Mouse (Mus musculus) intestine, embryonic 16.5 days (tissue): Measurements from ENCODE around the gene Cntn2. TPM values are rescaled to one million over a fixed set of nuclear protein-coding genes. Genes with fewer than 3 reads are reported as not detected.

Experiments used
- ATAC-seq: fragments of 200-750 bp; cut with Nextera tagmentation; 2 replicates; pipeline ENCODE4 v1.8.0; 2017; ENCODE audit warnings: moderate TSS enrichment, moderate library complexity
- H3K27ac ChIP-seq: fragments of 300-500 bp; sonication (generic); 2 replicates; pipeline ENCODE4 v1.5.1; 2014; ENCODE audit warnings: mild to moderate bottlenecking, low read length
- H3K27me3 ChIP-seq: fragments of 300-500 bp; sonication (generic); replicated peaks from 2 replicates; pipeline ENCODE4 v1.6.1; 2014; ENCODE audit warnings: low read length, control low read depth, mixed read lengths; ENCODE audit not compliant: control insufficient read depth, insufficient read depth
- H3K36me3 ChIP-seq: fragments of 300-500 bp; sonication (generic); 2 replicates; pipeline ENCODE4 v1.6.1; 2014; ENCODE audit warnings: low read length, control low read depth; ENCODE audit not compliant: control insufficient read depth, insufficient read depth
- H3K4me1 ChIP-seq: fragments of 300-500 bp; sonication (generic); 2 replicates; pipeline ENCODE4 v1.6.1; 2014; ENCODE audit warnings: low read length, control low read depth, mixed read lengths; ENCODE audit not compliant: control insufficient read depth, insufficient read depth
- H3K4me2 ChIP-seq: fragments of 300-500 bp; sonication (generic); 2 replicates; pipeline ENCODE4 v1.6.1; 2014; ENCODE audit warnings: low read depth, low read length, control low read depth
- H3K4me3 ChIP-seq: fragments of 300-500 bp; sonication (generic); 2 replicates; pipeline ENCODE4 v1.5.1; 2014; ENCODE audit warnings: mild to moderate bottlenecking, low read length
- H3K9ac ChIP-seq: fragments of 300-500 bp; sonication (generic); 2 replicates; pipeline ENCODE4 v1.6.1; 2014; ENCODE audit warnings: low read depth, low read length
- H3K9me3 ChIP-seq: fragments of 300-500 bp; sonication (generic); 2 replicates; pipeline ENCODE4 v1.6.1; 2016; ENCODE audit warnings: low read length, control low read depth; ENCODE audit not compliant: control insufficient read depth
- WGBS: fragments of 180-500 bp; shearing (Covaris S2); extraction: QIAGEN DNeasy Blood & Tissue Kit; methylation state at CpG from one replicate; pipeline ENCODE4 v1.1.7; 2014; 5-methylcytosine and 5-hydroxymethylcytosine counted together
- polyA plus RNA-seq: library from polyadenylated mRNA; unstranded; fragments of >200 nt; fragmentation: Nextera tagmentation; extraction: Ambion mirVana; gene quantifications from 2 replicates; pipeline ENCODE4 v1.2.1, GENCODE M21; 2015

Gene Cntn2
- polyA plus RNA-seq, 1 experiment from 2014 or later, result 0.27 TPM

DNA sequence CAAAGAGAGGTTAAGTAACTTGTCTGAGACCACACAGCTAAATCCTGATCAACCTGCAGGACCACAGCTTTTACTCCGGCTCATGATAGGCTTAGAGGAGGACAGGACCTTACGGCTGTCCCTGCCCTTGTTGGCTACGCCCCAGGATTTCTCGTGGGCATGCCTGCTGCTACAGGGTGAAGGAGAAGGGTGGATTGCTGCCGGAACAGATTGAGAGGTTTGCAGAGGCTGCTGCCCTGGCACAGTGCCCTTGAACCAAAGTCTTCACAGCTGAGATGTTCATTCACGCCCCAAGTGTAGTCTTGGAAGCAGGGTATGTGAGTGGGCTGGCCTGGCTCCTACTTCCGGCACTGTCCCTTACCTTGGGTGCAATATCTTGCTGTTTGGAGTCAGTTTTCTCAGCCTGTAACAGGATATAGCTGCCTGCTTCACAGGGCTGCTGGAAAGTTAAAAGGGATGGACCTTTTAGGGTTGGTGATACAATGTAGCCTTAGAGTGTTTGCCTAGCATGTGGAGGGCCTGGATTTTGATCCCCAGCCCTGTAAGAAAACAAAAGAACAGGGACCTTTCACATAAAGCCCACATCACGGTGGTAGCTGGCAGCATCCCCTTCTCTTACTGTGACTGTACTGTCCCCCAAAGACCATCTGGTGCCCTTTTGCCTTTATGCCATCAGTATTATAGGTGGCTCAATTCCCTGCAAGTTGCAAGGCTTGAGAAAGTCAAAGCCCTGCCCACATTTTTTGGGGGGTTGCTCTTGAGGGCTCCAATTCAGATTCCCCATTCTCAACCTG is 18.0 kb upstream of the Cntn2 start:
- Histone ChIP-seq H3K4me3 (no peak overlapping the region), H3K36me3 (no peaks in the 10 kb centered on the region), H3K27ac (no peak overlapping the region), H3K9me3 (no peaks in the 10 kb centered on the region), H3K9ac (no peak overlapping the region), H3K27me3 (0 out of 2 replicates have a peak, but pooled peaks cover 3% of the 10 kb centered on the region), H3K4me1 (peaks cover 11% of the 10 kb centered on the region), H3K4me2 (no peak overlapping the region)
- 61% methylated on average over 8 of the region's 8 CpGs for WGBS
- no peak for ATAC-seq

DNA sequence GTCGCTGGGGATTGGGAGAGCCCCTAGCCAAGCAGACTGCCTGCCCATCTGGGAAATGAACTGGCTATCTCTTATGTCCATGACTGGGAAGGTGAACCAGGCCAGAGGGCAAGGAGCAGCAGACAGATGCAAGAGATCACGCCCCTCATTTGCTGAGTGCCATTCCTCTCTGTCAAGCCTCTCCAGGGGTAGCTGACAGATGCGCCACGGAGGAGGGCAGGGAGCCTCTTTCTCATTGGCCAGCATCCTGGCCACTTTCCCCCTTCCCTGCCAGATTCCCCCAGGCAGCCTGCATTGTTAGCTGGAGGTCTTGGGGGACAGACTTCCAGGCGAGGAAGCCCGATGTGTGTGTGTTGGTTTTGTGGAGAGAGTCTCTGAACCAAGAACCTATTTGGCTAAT is 16.0 kb upstream of the Cntn2 start:
- 0 out of 2 replicates have a peak, but pooled peaks cover 3% of the 10 kb centered on the region for H3K27me3 ChIP-seq
- no peak overlapping the region for H3K4me3 ChIP-seq
- H3K4me2 ChIP-seq, result no peak overlapping the region
- H3K4me1 ChIP-seq, result peaks cover 11% of the 10 kb centered on the region
- no peak for ATAC-seq
- no peak overlapping the region for H3K27ac ChIP-seq
- no peak overlapping the region for H3K9ac ChIP-seq
- H3K9me3 ChIP-seq, result no peaks in the 10 kb centered on the region
- no peaks in the 10 kb centered on the region for H3K36me3 ChIP-seq
- WGBS, result 28% methylated on average over 6 of the region's 6 CpGs

DNA sequence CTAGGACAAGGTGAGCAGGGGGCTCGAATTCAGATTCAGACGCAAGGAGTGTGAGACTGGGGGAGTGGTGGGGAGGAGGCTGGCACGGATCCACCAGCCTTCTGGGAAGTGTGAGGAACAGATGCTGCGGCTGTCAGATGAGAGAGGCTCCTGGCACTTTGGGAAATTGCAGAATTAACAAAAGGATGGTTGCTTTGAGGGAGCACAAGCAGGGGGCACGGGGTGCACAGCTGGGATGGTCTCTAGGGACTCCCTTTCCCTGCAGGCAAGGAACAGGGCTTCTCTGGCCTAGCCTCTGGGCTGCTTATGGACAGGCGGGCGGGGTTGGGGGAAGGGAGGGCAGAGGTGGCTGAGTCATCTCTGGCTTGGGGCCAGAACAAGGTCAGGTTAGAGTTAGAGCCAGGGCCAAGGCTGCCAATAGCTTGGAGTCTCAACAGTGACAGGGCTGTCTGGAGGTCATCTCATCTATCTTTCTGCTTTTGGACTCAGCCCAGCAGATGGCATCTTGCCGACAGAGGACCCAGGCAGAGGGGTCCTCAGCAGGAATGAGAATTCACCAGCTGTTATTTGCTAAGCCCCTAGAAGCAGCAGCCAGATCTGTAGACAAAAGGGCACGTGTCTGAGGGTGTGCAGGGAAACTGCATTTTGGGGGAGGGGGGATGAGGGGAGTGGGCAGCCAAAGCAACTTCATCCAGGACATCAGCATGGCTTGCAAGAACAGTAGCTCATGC is 15.0 kb upstream of the Cntn2 start:
- no peaks in the 10 kb centered on the region for H3K36me3 ChIP-seq
- 18% methylated on average over 9 of the region's 9 CpGs for WGBS
- no peaks in the 10 kb centered on the region for H3K9me3 ChIP-seq
- H3K4me2 ChIP-seq, result no peak overlapping the region
- 0 out of 2 replicates have a peak, but pooled peaks cover 3% of the 10 kb centered on the region for H3K27me3 ChIP-seq
- H3K27ac ChIP-seq, result no peak overlapping the region
- no peak overlapping the region for H3K4me3 ChIP-seq
- H3K4me1 ChIP-seq, result peaks cover 11% of the 10 kb centered on the region
- ATAC-seq, result peak; percentile 89
- H3K9ac ChIP-seq, result peak overlapping the region; percentile 37; the same call in 1 of the 2 replicates

DNA sequence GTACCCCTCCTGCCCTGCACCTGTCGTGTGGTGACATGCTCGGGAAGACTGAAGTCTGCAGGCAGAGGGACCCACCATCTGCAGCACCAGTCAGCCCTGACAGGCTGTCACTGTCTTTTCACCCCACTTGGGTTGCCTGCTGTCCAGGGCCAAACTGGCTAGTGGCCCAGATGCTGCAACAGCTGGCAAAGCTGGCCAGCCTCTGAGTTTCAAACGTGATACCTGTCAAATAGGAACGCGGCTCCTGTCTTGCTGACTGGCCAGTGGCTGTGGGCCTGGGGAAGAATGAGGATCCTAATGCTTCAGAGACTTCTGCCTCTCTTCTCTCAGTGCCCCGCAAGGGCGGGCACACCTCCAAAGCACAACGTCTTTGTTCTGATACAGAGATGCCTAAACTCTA is 733 bp upstream of the Cntn2 start:
- Histone ChIP-seq H3K36me3 (no peaks in the 10 kb centered on the region), H3K4me1 (peaks cover 14% of the 10 kb centered on the region), H3K4me2 (no peak overlapping the region), H3K9ac (no peak overlapping the region), H3K9me3 (no peaks in the 10 kb centered on the region), H3K4me3 (no peak overlapping the region), H3K27me3 (peaks cover 17% of the 10 kb centered on the region), H3K27ac (no peak overlapping the region)
- no peak for ATAC-seq
- 74% methylated on average over 8 of the region's 8 CpGs for WGBS

DNA sequence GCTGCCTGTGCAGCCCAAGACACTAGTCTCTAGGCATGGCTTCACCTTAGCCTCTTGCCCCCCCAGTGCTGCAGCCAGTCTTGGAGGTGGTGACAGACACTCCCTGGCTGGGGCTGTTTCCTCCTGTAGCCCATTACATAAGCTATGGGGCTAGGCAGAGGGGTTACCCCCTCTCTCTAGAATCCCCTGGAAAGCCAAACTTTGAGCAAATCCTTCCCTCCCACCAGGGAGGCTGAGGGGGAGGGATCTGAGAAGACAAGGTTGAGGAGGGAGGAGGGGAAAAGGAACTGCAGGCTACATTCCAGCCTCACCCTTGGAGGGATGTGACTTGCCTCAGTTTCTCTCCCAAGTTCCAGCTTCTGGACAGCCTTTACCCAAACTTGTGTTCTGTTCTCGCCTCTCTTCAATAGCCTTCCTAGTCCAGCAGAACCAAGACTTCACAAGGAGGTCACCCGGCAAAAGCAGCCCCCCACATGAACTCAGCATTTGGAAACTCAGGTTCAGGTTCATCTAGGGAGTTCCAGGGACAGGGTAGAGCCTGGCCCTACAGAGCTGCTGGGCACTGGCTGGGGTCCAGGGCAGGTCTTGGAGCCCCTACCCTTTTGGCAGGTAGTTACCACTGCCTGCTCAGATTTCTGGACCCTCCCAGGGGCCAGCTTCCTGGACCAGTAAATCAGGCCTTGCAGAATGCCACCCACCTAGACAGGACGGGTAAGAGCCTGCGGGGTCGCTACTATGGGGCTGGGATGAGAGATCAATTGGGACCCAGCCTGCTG is 1.0 kb downstream of the Cntn2 start:
- no peak for ATAC-seq
- H3K4me1 ChIP-seq, result peaks cover 14% of the 10 kb centered on the region
- H3K36me3 ChIP-seq, result no peaks in the 10 kb centered on the region
- no peak overlapping the region for H3K27ac ChIP-seq
- no peak overlapping the region for H3K9ac ChIP-seq
- peak overlapping the region; percentile 38; the same call in 1 of the 2 replicates for H3K4me2 ChIP-seq
- peaks cover 17% of the 10 kb centered on the region for H3K27me3 ChIP-seq
- no peaks in the 10 kb centered on the region for H3K9me3 ChIP-seq
- peak overlapping the region; percentile 12; the same call in 1 of the 2 replicates for H3K4me3 ChIP-seq
- WGBS, result 31% methylated on average over 5 of the region's 5 CpGs

DNA sequence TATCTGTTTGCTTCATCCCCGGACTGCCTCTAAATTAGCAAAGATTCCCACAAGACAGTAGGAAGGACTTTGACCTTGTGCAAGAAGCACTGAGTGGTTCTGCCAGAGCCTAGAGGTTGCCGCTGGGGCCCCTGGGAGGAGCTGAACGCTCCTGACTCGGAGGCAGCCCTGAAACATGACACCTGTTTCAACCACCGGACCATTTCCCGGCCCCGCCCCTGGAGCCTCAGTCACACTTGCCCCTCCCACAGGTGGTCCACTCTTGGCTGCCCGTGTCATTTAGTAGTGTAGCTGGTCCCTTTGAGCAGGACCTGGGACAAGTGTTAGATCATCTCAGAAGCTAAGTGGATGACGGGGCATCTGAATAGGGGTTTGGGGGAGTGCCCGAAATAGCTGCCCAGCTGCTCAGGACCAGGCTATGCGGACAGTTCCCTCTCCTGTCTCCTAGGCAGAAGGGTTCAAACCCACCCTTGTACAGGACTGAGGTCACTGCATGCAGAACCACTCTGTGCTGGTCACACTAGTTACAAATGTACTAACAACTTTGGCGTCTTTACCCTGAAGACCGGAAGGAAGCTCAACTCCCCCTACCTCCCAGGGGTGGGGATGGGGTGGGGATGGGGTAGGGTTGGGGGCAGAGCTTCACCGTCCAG is 1.8 kb downstream of the Cntn2 start:
- H3K4me2 ChIP-seq, result 0 out of 2 replicates have a peak overlapping the region, but pooled peaks have one; percentile 7
- peaks cover 17% of the 10 kb centered on the region for H3K27me3 ChIP-seq
- H3K9ac ChIP-seq, result no peak overlapping the region
- H3K4me1 ChIP-seq, result peaks cover 14% of the 10 kb centered on the region
- WGBS, result 5% methylated on average over 14 of the region's 14 CpGs
- no peaks in the 10 kb centered on the region for H3K9me3 ChIP-seq
- H3K4me3 ChIP-seq, result no peak overlapping the region
- no peak overlapping the region for H3K27ac ChIP-seq
- H3K36me3 ChIP-seq, result no peaks in the 10 kb centered on the region
- ATAC-seq, result peak; percentile 94

DNA sequence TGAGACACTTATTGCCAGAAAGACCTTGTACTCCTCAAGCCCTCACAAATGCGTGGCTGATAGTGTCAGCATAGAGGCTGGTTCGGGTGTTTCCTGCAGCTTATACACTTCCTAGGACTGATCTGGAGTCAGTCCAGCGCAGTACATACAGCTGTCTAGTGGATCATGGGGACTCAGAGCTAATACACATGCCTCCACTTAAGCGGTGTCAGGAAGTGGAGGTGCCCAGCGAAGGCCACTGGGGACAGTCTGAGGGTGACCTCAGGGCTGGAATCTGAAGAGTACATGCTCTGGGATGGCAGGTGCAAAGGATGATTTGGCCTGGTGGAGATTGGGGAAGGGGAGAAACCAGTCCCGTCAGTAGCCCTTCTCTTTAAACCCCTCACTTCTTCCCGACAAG is 2.4 kb downstream of the Cntn2 start:
- Histone ChIP-seq H3K4me1 (peaks cover 14% of the 10 kb centered on the region), H3K36me3 (no peaks in the 10 kb centered on the region), H3K4me2 (0 out of 2 replicates have a peak overlapping the region, but pooled peaks have one; percentile 7), H3K4me3 (no peak overlapping the region), H3K27me3 (peaks cover 17% of the 10 kb centered on the region), H3K27ac (no peak overlapping the region), H3K9ac (no peak overlapping the region), H3K9me3 (no peaks in the 10 kb centered on the region)
- WGBS, result 44% methylated on average over 7 of the region's 7 CpGs
- peak; percentile 56 for ATAC-seq

DNA sequence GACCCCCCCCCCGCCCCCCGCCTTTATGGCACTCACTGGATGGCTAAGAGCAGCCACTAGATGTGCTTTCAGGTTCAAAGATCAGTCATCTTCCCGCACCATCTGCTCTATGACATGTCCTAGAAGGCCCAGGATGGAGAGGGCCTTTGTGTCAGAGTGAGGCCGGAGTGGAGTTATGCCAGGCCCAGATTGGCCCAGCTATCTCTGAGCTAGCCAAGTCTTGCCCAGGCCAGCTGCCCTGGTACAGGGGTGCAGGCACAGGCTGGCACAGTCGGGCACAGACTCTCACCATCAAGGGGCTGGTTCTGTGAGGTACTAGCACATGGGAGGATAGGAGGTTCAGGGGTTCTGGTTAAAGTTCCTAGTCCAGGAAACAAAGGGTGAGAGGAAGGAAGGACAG is 5.3 kb downstream of the Cntn2 start:
- H3K9me3 ChIP-seq, result no peaks in the 10 kb centered on the region

More for the DNA sequence above, 5.3 kb downstream of the Cntn2 start:
- WGBS, result 81% methylated on average over 5 of the region's 5 CpGs
- no peak overlapping the region for H3K4me2 ChIP-seq
- no peak for ATAC-seq
- no peaks in the 10 kb centered on the region for H3K36me3 ChIP-seq
- H3K27ac ChIP-seq, result no peak overlapping the region
- peaks cover 7% of the 10 kb centered on the region for H3K27me3 ChIP-seq
- H3K9ac ChIP-seq, result no peak overlapping the region
- no peak overlapping the region for H3K4me3 ChIP-seq
- peaks cover 10% of the 10 kb centered on the region for H3K4me1 ChIP-seq
